Mouse (Mus musculus) heart, embryonic 16.5 days (tissue): Measurements from ENCODE around the gene Ncapd3. TPM values are rescaled to one million over a fixed set of nuclear protein-coding genes. Genes with fewer than 3 reads are reported as not detected.
A peak's percentile ranks its signal among the peaks of the same experiment; 100 is the strongest.

Source experiments
- ATAC-seq: fragments of 200-750 bp; cut with Nextera tagmentation; replicated peaks from 2 replicates; pipeline ENCODE4 v1.8.0; 2017; ENCODE audit warnings: moderate number of reproducible peaks; ENCODE audit not compliant: insufficient read depth, low FRiP score; ENCODE audit errors: extremely low read depth
- H3K27ac ChIP-seq: fragments of 300-500 bp; sonication (generic); 2 replicates; pipeline ENCODE4 v1.5.1; 2014; ENCODE audit warnings: mild to moderate bottlenecking, low read length, control low read depth, moderate library complexity
- H3K27me3 ChIP-seq: fragments of 300-500 bp; sonication (generic); 2 replicates; pipeline ENCODE4 v1.6.1; 2014; ENCODE audit warnings: low read length, mixed read lengths; ENCODE audit not compliant: control insufficient read depth, insufficient read depth
- H3K36me3 ChIP-seq: fragments of 300-500 bp; sonication (generic); 2 replicates; pipeline ENCODE4 v1.6.1; 2014; ENCODE audit not compliant: control insufficient read depth, insufficient read depth
- H3K4me1 ChIP-seq: fragments of 300-500 bp; sonication (generic); 2 replicates; pipeline ENCODE4 v1.6.1; 2014; ENCODE audit warnings: low read length, mixed read lengths; ENCODE audit not compliant: control insufficient read depth, insufficient read depth
- H3K4me2 ChIP-seq: fragments of 300-500 bp; sonication (generic); 2 replicates; pipeline ENCODE4 v1.6.1; 2014; ENCODE audit warnings: low read depth, mild to moderate bottlenecking, control low read depth, low read length
- H3K4me3 ChIP-seq: fragments of 300-500 bp; sonication (generic); 2 replicates; pipeline ENCODE4 v1.5.1; 2014; ENCODE audit warnings: mild to moderate bottlenecking, control low read depth, low read length
- H3K9ac ChIP-seq: fragments of 300-500 bp; sonication (generic); 2 replicates; pipeline ENCODE4 v1.6.1; 2014; ENCODE audit warnings: low read length, control low read depth
- H3K9me3 ChIP-seq: fragments of 300-500 bp; sonication (generic); replicated peaks from 2 replicates; pipeline ENCODE4 v1.6.1; 2016; ENCODE audit warnings: low read length; ENCODE audit not compliant: control insufficient read depth
- WGBS: fragments of 180-500 bp; shearing (Covaris S2); extraction: QIAGEN DNeasy Blood & Tissue Kit; methylation state at CpG from one replicate; pipeline ENCODE4 v1.1.7; 2014; 5-methylcytosine and 5-hydroxymethylcytosine counted together
- polyA plus RNA-seq: library from polyadenylated mRNA; unstranded; fragments of >200 nt; fragmentation: Nextera tagmentation; extraction: Ambion mirVana; gene quantifications from 2 replicates; pipeline ENCODE4 v1.2.1, GENCODE M21; 2015

Ncapd3 gene
- polyA plus RNA-seq, 1 experiment from 2014 or later: 22.8 TPM

GRCm38 (mm10) chr9:27086256-27086655, 56.3 kb downstream of the Ncapd3 start:
- H3K4me1 ChIP-seq: 0 out of 2 replicates have a peak, but pooled peaks cover 4% of the 10 kb centered on the region
- no peaks in the 10 kb centered on the region for H3K9me3 ChIP-seq
- peaks cover 63% of the 10 kb centered on the region for H3K36me3 ChIP-seq
- 68% methylated on average over 5 of the region's 5 CpGs for WGBS
- no peak overlapping the region for H3K27ac ChIP-seq
- no peak overlapping the region for H3K9ac ChIP-seq
- H3K4me3 ChIP-seq: no peak overlapping the region
- no peak overlapping the region for H3K4me2 ChIP-seq
- no peak for ATAC-seq
- no peaks in the 10 kb centered on the region for H3K27me3 ChIP-seq

DNA sequence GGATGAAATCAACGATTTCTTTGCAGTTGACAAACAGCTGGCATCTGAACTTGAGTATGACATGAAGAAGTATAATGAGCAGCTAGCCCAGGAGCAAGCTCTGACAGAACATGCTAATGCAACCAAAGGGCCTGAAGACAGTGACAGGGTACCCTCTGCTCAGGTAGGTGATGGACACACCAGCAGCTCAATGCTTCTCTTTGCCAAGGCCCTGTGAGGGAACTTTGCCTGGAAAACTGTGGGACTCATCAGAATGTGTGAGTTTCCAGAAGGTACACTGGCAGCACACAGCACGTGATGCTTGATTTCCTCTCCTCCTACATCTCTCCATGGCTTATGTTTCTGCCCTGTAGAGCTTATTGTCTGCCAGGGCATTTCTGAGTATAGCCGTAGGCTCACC, 57.4 kb downstream of the Ncapd3 start:
- Histone ChIP-seq H3K9me3 (no peaks in the 10 kb centered on the region), H3K4me2 (no peak overlapping the region), H3K27ac (no peak overlapping the region), H3K9ac (no peak overlapping the region), H3K36me3 (peaks cover 66% of the 10 kb centered on the region), H3K27me3 (no peaks in the 10 kb centered on the region), H3K4me1 (0 out of 2 replicates have a peak, but pooled peaks cover 4% of the 10 kb centered on the region), H3K4me3 (no peak overlapping the region)
- ATAC-seq: no peak
- 90% methylated on average over 3 of the region's 3 CpGs for WGBS

DNA sequence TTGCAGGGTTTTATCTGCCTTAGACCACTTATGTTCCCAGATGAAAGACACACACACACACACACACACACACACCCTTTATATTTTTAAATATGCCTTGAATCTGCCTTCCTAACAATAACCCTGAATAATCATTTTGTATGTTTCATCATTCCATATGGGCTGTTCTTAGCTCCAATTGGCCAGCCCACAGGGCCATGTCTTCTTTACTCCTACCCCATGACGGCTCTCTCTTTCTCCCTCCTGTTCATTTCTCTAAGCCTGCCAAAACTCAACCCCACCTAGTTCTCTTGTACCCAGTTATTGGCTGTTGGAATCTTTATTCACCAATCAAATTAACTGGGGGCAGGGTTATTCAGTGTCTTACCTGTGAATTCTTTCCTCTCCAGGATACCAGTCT, 60.2 kb downstream of the Ncapd3 start:
- no peak overlapping the region for H3K9ac ChIP-seq
- no peak overlapping the region for H3K4me3 ChIP-seq
- 93% methylated on average over 1 of the region's 1 CpGs for WGBS
- ATAC-seq: no peak
- no peaks in the 10 kb centered on the region for H3K27me3 ChIP-seq
- peaks cover 66% of the 10 kb centered on the region for H3K36me3 ChIP-seq
- no peaks in the 10 kb centered on the region for H3K4me1 ChIP-seq
- H3K4me2 ChIP-seq: no peak overlapping the region
- H3K9me3 ChIP-seq: no peaks in the 10 kb centered on the region
- H3K27ac ChIP-seq: no peak overlapping the region

DNA sequence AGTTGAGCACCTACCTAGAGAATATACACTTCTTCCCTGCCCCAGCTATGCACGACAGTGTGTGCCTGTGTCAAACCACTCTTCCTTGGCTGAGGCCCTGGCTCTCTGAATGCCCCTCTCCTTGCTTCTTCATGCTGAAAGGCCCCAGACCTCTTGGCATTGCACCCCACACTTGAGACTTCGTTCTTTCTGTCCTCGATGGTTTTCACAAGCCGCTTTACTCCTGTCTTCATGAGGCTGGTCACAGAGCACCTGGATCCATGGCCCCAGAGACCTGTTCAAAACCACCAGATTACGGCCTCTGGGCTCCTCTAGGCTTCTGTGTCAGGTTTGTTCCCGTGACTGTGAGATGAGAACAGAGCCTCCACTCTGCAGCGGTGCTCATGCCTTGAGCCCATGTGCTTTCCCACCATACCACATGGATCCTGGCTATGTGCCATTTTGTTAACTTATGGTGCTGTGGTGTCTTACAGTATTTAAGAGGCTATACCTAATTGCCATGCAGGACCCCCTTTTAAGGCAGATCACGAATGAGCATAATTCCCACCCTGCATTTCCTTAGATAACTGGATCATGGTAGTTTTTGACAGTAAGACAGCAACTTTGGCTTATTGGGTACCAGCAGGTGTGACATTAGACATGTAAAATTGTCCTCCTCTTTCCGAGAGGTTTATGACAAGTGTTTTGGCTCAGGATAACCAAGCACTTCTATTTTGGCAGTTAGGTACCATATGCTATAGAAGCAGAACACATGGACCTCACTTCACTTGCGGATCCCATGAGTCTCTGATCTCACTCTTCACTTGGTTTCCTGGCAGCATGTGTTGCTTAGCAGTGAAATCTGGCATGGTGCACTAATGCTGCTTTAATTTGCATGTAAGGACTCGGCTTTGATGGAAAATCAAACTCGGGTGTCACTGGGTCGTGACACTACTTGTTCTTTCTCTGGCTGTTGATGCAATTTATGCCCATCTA, 61.1 kb downstream of the Ncapd3 start:
- WGBS: 88% methylated on average over 13 of the region's 13 CpGs
- H3K36me3 ChIP-seq: peaks cover 65% of the 10 kb centered on the region
- ATAC-seq: no peak

DNA sequence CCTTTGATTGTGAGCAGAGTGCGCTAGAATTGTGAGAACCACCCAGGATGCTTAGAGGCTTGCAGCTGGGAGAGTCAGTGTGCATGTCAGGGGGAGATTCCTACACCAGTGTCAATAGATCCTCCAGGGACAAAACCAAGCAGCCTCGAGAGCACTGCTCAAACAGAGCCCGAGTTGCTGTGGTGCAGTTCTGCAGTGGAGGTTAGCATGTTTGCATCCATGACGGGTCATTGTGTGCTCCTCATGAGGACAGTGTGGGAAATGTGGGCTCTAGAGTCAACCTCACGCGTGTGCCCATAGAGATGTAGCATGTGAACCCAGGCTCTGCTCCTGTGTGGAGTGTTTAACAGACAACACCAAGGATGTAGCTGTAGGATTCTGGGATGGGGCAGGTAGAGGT, 62.9 kb downstream of the Ncapd3 start:
- Histone ChIP-seq H3K4me2 (no peak overlapping the region), H3K36me3 (peaks cover 60% of the 10 kb centered on the region), H3K4me1 (no peaks in the 10 kb centered on the region), H3K27ac (no peak overlapping the region), H3K27me3 (no peaks in the 10 kb centered on the region), H3K4me3 (no peak overlapping the region), H3K9ac (no peak overlapping the region), H3K9me3 (no peaks in the 10 kb centered on the region)
- no peak for ATAC-seq
- 91% methylated on average over 6 of the region's 6 CpGs for WGBS

More for the DNA sequence above, 61.1 kb downstream of the Ncapd3 start:
- Histone ChIP-seq H3K4me3 (no peak overlapping the region), H3K27ac (no peak overlapping the region), H3K4me1 (no peaks in the 10 kb centered on the region), H3K4me2 (no peak overlapping the region), H3K27me3 (no peaks in the 10 kb centered on the region), H3K9me3 (no peaks in the 10 kb centered on the region), H3K9ac (no peak overlapping the region)

- Histone ChIP-seq H3K4me3 (no peak overlapping the region), H3K27me3 (no peaks in the 10 kb centered on the region), H3K9me3 (no peaks in the 10 kb centered on the region), H3K36me3 (peaks cover 63% of the 10 kb centered on the region), H3K4me2 (no peak overlapping the region), H3K4me1 (0 out of 2 replicates have a peak, but pooled peaks cover 3% of the 10 kb centered on the region), H3K27ac (peak overlapping the region; percentile 28; the same call in 1 of the 2 replicates), H3K9ac (no peak overlapping the region)
- no peak for ATAC-seq
- WGBS: 41% methylated on average over 4 of the region's 4 CpGs
Measured at GRCm38 (mm10) chr9:27098092-27098491, 68.1 kb downstream of the Ncapd3 start.

- Histone ChIP-seq H3K4me3 (no peak overlapping the region), H3K9me3 (no peaks in the 10 kb centered on the region), H3K27me3 (no peaks in the 10 kb centered on the region), H3K9ac (no peak overlapping the region), H3K36me3 (peaks cover 60% of the 10 kb centered on the region), H3K4me2 (no peak overlapping the region), H3K27ac (no peak overlapping the region), H3K4me1 (0 out of 2 replicates have a peak, but pooled peaks cover 3% of the 10 kb centered on the region)
- no peak for ATAC-seq
- WGBS: 87% methylated on average over 8 of the region's 8 CpGs
Measured at GRCm38 (mm10) chr9:27098557-27098956, 68.6 kb downstream of the Ncapd3 start.

- ATAC-seq: no peak
- no peak overlapping the region for H3K4me2 ChIP-seq
- H3K9me3 ChIP-seq: no peaks in the 10 kb centered on the region
- H3K9ac ChIP-seq: no peak overlapping the region
- H3K27ac ChIP-seq: no peak overlapping the region
- no peak overlapping the region for H3K4me3 ChIP-seq
- no peaks in the 10 kb centered on the region for H3K27me3 ChIP-seq
- WGBS: 64% methylated on average over 4 of the region's 4 CpGs
- H3K36me3 ChIP-seq: peaks cover 55% of the 10 kb centered on the region
- H3K4me1 ChIP-seq: 0 out of 2 replicates have a peak, but pooled peaks cover 3% of the 10 kb centered on the region
Measured at GRCm38 (mm10) chr9:27099474-27099873, 69.5 kb downstream of the Ncapd3 start.

DNA sequence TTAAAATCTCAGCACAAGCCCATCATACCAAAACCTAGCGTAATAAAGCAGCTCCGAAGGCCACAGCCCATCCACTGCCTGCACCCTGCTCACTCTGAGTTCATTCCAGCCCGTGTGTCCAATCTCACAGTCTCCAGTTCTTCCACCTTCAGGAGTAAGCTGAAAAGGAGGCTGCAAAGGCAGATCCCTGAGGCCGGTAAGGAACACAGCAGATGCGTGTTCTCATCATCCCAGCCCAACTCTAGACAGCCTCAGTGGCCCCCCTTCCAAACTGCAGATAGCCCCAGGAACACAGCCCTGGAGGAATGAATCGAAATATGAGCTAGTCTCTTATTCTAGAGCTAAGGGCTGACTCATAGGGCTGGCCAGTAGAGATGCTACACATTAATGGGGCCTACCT, 71.5 kb downstream of the Ncapd3 start:
- WGBS: 90% methylated on average over 6 of the region's 6 CpGs
- no peak overlapping the region for H3K9ac ChIP-seq
- H3K4me2 ChIP-seq: no peak overlapping the region
- no peak overlapping the region for H3K4me3 ChIP-seq
- H3K27me3 ChIP-seq: no peaks in the 10 kb centered on the region
- no peaks in the 10 kb centered on the region for H3K9me3 ChIP-seq
- H3K4me1 ChIP-seq: 0 out of 2 replicates have a peak, but pooled peaks cover 3% of the 10 kb centered on the region
- no peak overlapping the region for H3K27ac ChIP-seq
- ATAC-seq: no peak
- peaks cover 41% of the 10 kb centered on the region for H3K36me3 ChIP-seq
